Mouse (Mus musculus): Measurements from ENCODE around the gene Gc. TPM values are rescaled to one million over a fixed set of nuclear protein-coding genes. Genes with fewer than 3 reads are reported as not detected.

Gc gene
- 13,718 TPM for polyA plus RNA-seq (2014; fragmentation: Illumina TruSeq; extraction: RNeasy Lipid Tissue Mini Kit (QIAGEN cat#74804); ENCODE audit: low read depth, low replicate concordance)

GRCm38 (mm10) chr5:89457554-89458062 lies at the start of gene Gc:
Gene Gc (minus strand): TSS chr5:89457898.

Other genes with a start within 250 kb of the Gc start
- not detected for gene Npffr2, start 69.5 kb upstream of the Gc start, polyA plus RNA-seq (2014; fragmentation: Illumina TruSeq; extraction: RNeasy Lipid Tissue Mini Kit (QIAGEN cat#74804); ENCODE audit: low read depth, low replicate concordance)

Data from liver, adult 10 weeks (tissue).